Mouse (Mus musculus): ENCODE measurements around the gene Dtx4.

GRCm38 (mm10) chr19:12488969-12489674 lies 12.1 kb downstream of the Dtx4 start:
- TF ChIP-seq HCFC1 (IDR thresholded peaks at IDR 0.05; ENCODE audit: low read depth, low read length) (no peak), USF1 (IDR thresholded peaks at IDR 0.05; ENCODE audit: low read depth, low read length) (no peak), POLR2A (IDR thresholded peaks at IDR 0.05; ENCODE audit: low read depth, low read length) (no peak), MAFK (IDR thresholded peaks at IDR 0.05; ENCODE audit: insufficient replicate concordance, low read length) (no peak), CTCF (conservative IDR thresholded peaks at IDR 0.05 in 1 of 2, IDR thresholded peaks at IDR 0.05 in 1 of 2; ENCODE audit: low read depth in 2 of 2, low read length in 2 of 2) (no peak), ZNF384 (IDR thresholded peaks at IDR 0.05; ENCODE audit: low read depth, low read length) (no peak), RAD21 (IDR thresholded peaks at IDR 0.05; ENCODE audit: low read depth, low read length) (no peak), MEF2A (IDR thresholded peaks at IDR 0.05; ENCODE audit: borderline replicate concordance, low read depth, low read length) (no peak), TCF12 (IDR thresholded peaks at IDR 0.05; ENCODE audit: low read depth, low read length) (no peak)

Data from CH12.LX (cell line).